Mouse (Mus musculus) intestine, embryonic 14.5 days (tissue): ENCODE measurements around the gene Rgmb. TPM values are rescaled to one million over a fixed set of nuclear protein-coding genes. Genes with fewer than 3 reads are reported as not detected.

Experiments used
- ATAC-seq: fragments of 200-750 bp; cut with Nextera tagmentation; replicated peaks from 2 replicates; pipeline ENCODE4 v1.8.0; 2017; ENCODE audit warnings: low read depth, moderate number of reproducible peaks, moderate TSS enrichment, moderate library complexity; ENCODE audit not compliant: low FRiP score, low TSS enrichment
- DNase-seq: peaks from one replicate; pipeline ENCODE4 v3.0.0-alpha.2; 2018; ENCODE audit warnings: low spot score
- H3K27ac ChIP-seq: fragments of 300-500 bp; sonication (generic); 2 replicates; pipeline ENCODE4 v1.5.1; 2014; ENCODE audit warnings: low read depth, mild to moderate bottlenecking, control low read depth
- H3K27me3 ChIP-seq: fragments of 300-500 bp; sonication (generic); replicated peaks from 2 replicates; pipeline ENCODE4 v1.6.1; 2014; ENCODE audit warnings: low read length, control low read depth; ENCODE audit not compliant: control insufficient read depth, insufficient read depth
- H3K36me3 ChIP-seq: fragments of 300-500 bp; sonication (generic); 2 replicates; pipeline ENCODE4 v1.6.1; 2014; ENCODE audit warnings: low read length, control low read depth; ENCODE audit not compliant: control insufficient read depth, insufficient read depth
- H3K4me1 ChIP-seq: fragments of 300-500 bp; sonication (generic); replicated peaks from 2 replicates; pipeline ENCODE4 v1.6.1; 2014; ENCODE audit warnings: low read length, control low read depth, mixed read lengths; ENCODE audit not compliant: control insufficient read depth, insufficient read depth
- H3K4me2 ChIP-seq: fragments of 300-500 bp; sonication (generic); 2 replicates; pipeline ENCODE4 v1.6.1; 2014; ENCODE audit warnings: low read length
- H3K4me3 ChIP-seq: fragments of 300-500 bp; sonication (generic); 2 replicates; pipeline ENCODE4 v1.5.1; 2014; ENCODE audit warnings: low read depth, low read length, control low read depth, mixed read lengths
- H3K9ac ChIP-seq: fragments of 300-500 bp; sonication (generic); 2 replicates; pipeline ENCODE4 v1.6.1; 2014; ENCODE audit warnings: mild to moderate bottlenecking, low read length
- H3K9me3 ChIP-seq: fragments of 300-500 bp; sonication (generic); 2 replicates; pipeline ENCODE4 v1.6.1; 2016; ENCODE audit warnings: low read length, control low read depth; ENCODE audit not compliant: control insufficient read depth
- whole genome bisulfite sequencing: fragments of 180-500 bp; shearing (Covaris S2); extraction: QIAGEN DNeasy Blood & Tissue Kit; methylation state at CpG from one replicate; pipeline ENCODE4 v1.1.7; 2014; 5-methylcytosine and 5-hydroxymethylcytosine counted together
- polyA plus RNA-seq: library from polyadenylated mRNA; unstranded; fragments of >200 nt; fragmentation: Nextera tagmentation; extraction: Ambion mirVana; gene quantifications from 2 replicates; pipeline ENCODE4 v1.2.1, GENCODE M21; 2014

Gene Rgmb
- polyA plus RNA-seq: 54.0 and 56.3 TPM in 2 replicates

DNA sequence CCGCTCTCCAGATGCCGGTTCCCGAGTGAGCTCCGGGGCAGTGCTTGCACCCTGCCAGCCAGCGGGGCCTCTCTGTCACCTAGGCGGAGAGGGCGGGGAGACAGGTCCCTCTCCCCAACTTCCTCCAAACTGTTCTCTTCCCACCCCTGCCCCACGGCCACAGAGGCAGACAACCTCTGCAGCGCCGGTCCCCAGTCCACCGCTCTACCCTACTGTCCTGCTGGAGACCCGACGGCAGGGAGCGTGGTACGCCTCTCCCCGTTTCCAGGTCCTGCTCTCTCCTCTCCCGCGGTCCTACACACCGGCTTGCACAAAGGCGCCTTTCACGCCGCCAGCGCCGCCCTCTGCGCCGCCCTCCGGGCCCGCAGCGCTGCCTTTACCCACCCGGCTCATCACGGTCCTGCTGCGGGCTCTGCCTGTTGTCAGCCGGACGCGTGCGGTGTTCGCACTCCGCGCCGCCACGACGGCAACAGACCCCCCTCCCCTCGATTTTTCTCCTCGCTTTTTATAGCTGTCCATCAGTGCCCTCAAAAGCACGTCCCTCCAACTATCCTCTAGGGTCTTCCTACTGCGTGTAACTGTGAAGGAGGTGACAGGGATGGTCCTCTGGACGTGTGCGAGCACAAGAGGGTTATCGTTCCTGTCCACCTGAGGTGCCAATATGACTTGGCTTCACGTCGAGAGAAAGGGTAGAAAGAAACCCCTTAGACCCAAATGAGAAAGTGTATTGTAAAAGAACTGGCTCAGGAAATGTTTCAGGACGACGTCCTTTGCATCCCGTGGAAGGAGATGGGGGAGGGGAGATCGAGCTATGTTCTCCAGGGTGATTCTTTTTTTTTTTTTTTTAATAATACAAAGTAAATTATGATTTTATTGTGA is at the start of gene Rgmb:
Rgmb (minus strand) TSS at position 274 of the 879 bp plus-strand sequence.
- peak within 1 kb of the TSS; percentile 94 for H3K4me3 ChIP-seq
- H3K9me3 ChIP-seq: no peaks in the 10 kb centered on the region
- H3K4me2 ChIP-seq: peak within 1 kb of the TSS; percentile 77
- under 1% methylated on average over 55 of the region's 55 CpGs for WGBS
- H3K9ac ChIP-seq: peak within 1 kb of the TSS; percentile 78
- 0 out of 2 replicates have a peak, but pooled peaks cover 4% of the 10 kb centered on the region for H3K27me3 ChIP-seq
- no peaks in the 10 kb centered on the region for H3K36me3 ChIP-seq
- DNase-seq: peak; percentile 85
- H3K4me1 ChIP-seq: peaks cover 3% of the 10 kb centered on the region; the same call in 1 of the 2 replicates
- peak within 1 kb of the TSS; percentile 97 for H3K27ac ChIP-seq
- ATAC-seq: peak; percentile 24

DNA sequence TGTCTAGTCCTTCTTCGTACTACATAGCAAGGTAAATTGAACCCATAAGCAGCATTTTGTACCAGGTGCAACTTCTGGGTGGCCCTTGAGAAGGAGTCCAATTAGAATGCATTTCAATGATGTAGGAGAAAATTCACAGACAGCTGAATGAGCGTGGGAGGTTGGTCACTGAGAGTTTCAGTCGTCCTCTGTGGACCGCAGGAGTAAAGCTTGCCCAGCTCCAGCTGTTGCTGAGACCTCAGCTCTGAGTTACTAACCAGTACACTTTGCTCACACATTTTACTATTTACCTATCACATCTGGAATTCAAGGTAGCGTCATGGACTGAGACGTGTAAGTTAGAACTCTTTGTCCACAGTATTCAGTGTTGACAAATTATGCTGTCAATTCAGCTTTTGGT is 43.9 kb upstream of the Rgmb start:
- Histone ChIP-seq H3K9me3 (no peaks in the 10 kb centered on the region), H3K4me3 (no peak overlapping the region), H3K36me3 (no peaks in the 10 kb centered on the region), H3K27ac (no peak overlapping the region), H3K9ac (no peak overlapping the region), H3K4me1 (no peaks in the 10 kb centered on the region), H3K27me3 (no peaks in the 10 kb centered on the region), H3K4me2 (no peak overlapping the region)
- ATAC-seq (no peak), DNase-seq (no peak)
- 81% methylated on average over 6 of the region's 6 CpGs for WGBS

DNA sequence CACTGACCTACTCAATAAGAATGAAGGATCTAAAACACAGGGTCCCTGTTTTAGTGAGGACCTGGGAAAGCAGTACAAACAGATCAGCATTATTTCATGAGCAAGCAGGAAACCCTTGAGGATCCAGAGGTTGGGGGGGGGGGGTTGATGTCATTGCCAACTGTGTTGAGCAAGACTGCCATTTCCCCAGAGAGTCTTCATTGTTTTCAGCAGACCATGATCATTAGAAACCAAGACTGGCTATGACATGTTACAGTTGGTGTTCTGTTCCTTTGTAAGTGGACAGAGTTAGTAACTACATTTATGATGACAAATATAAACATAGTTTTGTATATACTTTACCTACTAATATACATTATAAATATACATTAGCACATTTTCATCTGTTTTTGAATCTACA is 41.3 kb upstream of the Rgmb start:
- Histone ChIP-seq H3K9ac (no peak overlapping the region), H3K4me3 (no peak overlapping the region), H3K4me1 (no peaks in the 10 kb centered on the region), H3K27ac (no peak overlapping the region), H3K4me2 (no peak overlapping the region), H3K36me3 (no peaks in the 10 kb centered on the region), H3K9me3 (no peaks in the 10 kb centered on the region), H3K27me3 (no peaks in the 10 kb centered on the region)
- DNase-seq (no peak), ATAC-seq (no peak)

DNA sequence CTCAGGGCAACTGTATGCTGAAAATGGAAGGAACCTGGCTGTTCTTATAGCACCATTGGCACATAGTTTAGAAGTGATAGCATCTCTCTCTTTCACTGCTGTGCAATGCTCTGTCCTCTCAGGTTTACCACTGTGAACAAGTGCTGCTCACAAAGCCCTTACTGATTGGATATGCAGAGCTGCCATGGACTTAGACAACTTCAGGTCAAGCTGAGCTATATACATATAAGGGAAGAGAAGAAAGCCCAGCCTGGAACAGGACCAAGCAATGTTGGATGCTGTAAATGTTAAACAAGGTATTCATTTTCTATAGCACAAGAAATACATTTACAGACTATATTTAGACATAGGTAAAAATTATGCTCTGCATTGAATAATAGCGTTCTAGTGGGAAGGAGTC is 34.4 kb upstream of the Rgmb start:
- WGBS: 63% methylated on average over 1 of the region's 1 CpGs
- ATAC-seq: no peak
- no peaks in the 10 kb centered on the region for H3K9me3 ChIP-seq

DNA sequence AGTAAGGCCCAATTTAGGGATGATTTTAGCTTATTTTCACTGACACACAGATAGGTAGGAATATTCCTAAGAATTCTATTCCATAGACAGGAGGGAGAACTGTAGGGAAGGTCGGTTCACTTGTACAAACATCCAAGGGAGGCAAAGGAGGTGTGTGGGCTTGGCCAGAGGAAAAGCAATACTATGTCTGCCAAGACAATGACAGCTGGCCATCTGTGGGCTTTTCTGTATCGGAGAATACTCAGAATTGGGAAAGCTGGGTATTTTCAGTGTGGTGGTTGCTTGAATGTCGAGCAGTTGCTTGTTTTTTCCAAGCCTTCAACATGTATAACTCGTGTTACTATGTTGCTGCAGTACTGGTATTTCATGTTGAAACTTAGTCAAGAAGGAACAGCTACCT is 31.5 kb upstream of the Rgmb start:
- 77% methylated on average over 4 of the region's 4 CpGs for WGBS
- no peak for DNase-seq

More for the DNA sequence above, 34.4 kb upstream of the Rgmb start:
- DNase-seq: no peak
- H3K27ac ChIP-seq: peak overlapping the region; percentile 6; the same call in 1 of the 2 replicates
- H3K4me1 ChIP-seq: no peaks in the 10 kb centered on the region
- no peak overlapping the region for H3K4me2 ChIP-seq
- H3K4me3 ChIP-seq: no peak overlapping the region
- no peak overlapping the region for H3K9ac ChIP-seq
- no peaks in the 10 kb centered on the region for H3K36me3 ChIP-seq
- no peaks in the 10 kb centered on the region for H3K27me3 ChIP-seq

DNA sequence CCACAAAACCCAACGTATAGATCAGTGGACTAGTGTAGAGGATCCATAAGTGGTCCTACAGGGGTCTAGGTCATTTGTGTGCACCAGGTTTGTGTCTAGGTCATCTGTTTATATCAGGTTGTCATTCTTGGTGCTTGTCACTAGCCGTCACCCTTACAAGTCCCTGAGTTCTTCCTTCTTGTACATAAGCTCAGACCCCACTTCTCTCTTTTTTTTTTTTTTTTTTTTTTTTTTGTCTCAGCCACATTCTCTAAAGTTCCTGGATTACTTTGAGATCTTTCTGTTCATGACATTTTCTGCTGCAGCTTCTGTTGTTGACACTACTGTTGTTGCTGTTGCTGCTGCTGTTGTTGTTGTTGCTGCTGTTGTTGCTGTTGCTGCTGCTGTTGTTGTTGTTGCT is 22.3 kb upstream of the Rgmb start:
- DNase-seq (no peak), ATAC-seq (no peak)
- H3K36me3 ChIP-seq: no peaks in the 10 kb centered on the region
- H3K4me2 ChIP-seq: no peak overlapping the region
- no peaks in the 10 kb centered on the region for H3K9me3 ChIP-seq
- H3K4me3 ChIP-seq: no peak overlapping the region
- no peaks in the 10 kb centered on the region for H3K4me1 ChIP-seq
- WGBS: 78% methylated on average over 2 of the region's 2 CpGs
- H3K27ac ChIP-seq: no peak overlapping the region
- H3K9ac ChIP-seq: no peak overlapping the region
- no peaks in the 10 kb centered on the region for H3K27me3 ChIP-seq

More for the DNA sequence above, 31.5 kb upstream of the Rgmb start:
- Histone ChIP-seq H3K4me2 (no peak overlapping the region), H3K4me3 (no peak overlapping the region), H3K36me3 (no peaks in the 10 kb centered on the region), H3K9ac (no peak overlapping the region), H3K9me3 (no peaks in the 10 kb centered on the region), H3K27me3 (no peaks in the 10 kb centered on the region), H3K27ac (no peak overlapping the region), H3K4me1 (no peaks in the 10 kb centered on the region)
- no peak for ATAC-seq

DNA sequence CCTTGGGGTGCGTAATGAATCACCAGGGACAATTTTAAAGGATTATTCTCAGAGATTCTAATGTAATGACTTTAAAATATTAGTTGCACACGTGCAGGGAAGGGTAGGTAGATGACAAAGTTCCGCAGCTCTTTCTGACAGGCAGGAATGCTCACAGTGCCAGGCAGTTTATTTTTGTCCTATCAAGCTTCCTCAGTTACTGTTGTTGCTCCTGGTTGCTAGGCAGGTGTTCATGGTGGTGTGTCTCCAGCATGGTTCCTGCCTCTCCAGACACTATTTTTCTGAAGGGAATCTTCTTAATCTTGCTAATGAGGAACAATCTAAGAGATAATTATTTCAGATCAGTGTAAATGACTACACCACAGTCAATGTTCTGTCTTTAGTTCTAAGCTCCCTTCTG is 19.7 kb upstream of the Rgmb start:
- Histone ChIP-seq H3K4me3 (no peak overlapping the region), H3K27ac (no peak overlapping the region), H3K9me3 (no peaks in the 10 kb centered on the region), H3K36me3 (no peaks in the 10 kb centered on the region), H3K27me3 (no peaks in the 10 kb centered on the region), H3K9ac (no peak overlapping the region), H3K4me1 (no peaks in the 10 kb centered on the region), H3K4me2 (no peak overlapping the region)
- 68% methylated on average over 3 of the region's 3 CpGs for WGBS
- ATAC-seq (no peak), DNase-seq (no peak)

DNA sequence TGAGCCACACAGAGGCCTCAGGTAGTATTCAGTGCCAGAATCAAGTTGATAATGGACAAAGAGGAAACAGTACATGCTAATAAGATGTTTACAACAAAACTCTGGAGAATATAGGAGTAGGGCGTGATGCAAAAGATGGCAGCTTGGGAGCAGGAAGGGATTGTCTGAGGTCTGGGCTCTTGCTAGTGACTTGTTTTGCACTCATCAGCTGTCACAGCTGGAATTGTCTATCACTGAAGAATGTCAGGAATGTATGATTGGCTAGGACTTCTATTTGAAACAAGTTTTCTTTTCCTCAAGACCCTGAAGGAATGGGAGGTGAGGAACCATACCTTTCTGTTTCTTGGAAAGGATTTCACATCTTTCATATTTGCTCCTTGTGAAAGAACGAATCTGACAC is 10.6 kb upstream of the Rgmb start:
- no peak overlapping the region for H3K4me2 ChIP-seq
- DNase-seq (no peak), ATAC-seq (no peak)
- no peak overlapping the region for H3K27ac ChIP-seq
- 83% methylated on average over 2 of the region's 2 CpGs for WGBS
- no peaks in the 10 kb centered on the region for H3K9me3 ChIP-seq
- no peak overlapping the region for H3K9ac ChIP-seq
- H3K36me3 ChIP-seq: no peaks in the 10 kb centered on the region
- no peak overlapping the region for H3K4me3 ChIP-seq
- H3K27me3 ChIP-seq: no peaks in the 10 kb centered on the region
- H3K4me1 ChIP-seq: no peaks in the 10 kb centered on the region

DNA sequence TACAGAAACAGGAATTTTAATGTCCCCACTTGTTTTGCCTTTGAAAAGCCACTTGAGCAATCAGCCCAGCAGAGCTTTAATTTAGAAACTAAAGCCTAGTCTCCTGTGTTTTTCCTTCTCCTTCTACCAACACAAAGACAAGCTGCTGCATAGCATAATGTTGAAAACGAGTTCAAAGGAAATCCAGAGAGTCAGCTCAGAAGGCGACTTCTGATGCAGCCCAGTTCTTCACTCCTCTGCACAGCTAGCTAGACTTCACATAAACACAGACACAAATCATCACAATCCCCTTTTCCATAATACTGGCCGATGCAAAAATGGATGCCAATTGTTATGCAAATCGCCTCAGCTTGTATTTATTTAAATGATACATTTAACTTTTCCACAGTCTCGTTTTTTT is 1.6 kb upstream of the Rgmb start:
- DNase-seq (peak; percentile 58), ATAC-seq (no peak)
- Histone ChIP-seq H3K9ac (no peak overlapping the region), H3K4me2 (0 out of 2 replicates have a peak overlapping the region, but pooled peaks have one; percentile 13), H3K4me3 (no peak overlapping the region), H3K36me3 (no peaks in the 10 kb centered on the region), H3K27ac (0 out of 2 replicates have a peak overlapping the region, but pooled peaks have one; percentile 38), H3K9me3 (no peaks in the 10 kb centered on the region), H3K27me3 (0 out of 2 replicates have a peak, but pooled peaks cover 4% of the 10 kb centered on the region), H3K4me1 (peaks cover 3% of the 10 kb centered on the region; the same call in 1 of the 2 replicates)
- 21% methylated on average over 5 of the region's 5 CpGs for WGBS
